Mouse (Mus musculus): ENCODE data around the gene Nop2. TPM values are rescaled to one million over a fixed set of nuclear protein-coding genes. Genes with fewer than 3 reads are reported as not detected.

Gene Nop2
- total RNA-seq, 2 experiments from 2014 or later: 16.3 to 17.7 TPM

DNA sequence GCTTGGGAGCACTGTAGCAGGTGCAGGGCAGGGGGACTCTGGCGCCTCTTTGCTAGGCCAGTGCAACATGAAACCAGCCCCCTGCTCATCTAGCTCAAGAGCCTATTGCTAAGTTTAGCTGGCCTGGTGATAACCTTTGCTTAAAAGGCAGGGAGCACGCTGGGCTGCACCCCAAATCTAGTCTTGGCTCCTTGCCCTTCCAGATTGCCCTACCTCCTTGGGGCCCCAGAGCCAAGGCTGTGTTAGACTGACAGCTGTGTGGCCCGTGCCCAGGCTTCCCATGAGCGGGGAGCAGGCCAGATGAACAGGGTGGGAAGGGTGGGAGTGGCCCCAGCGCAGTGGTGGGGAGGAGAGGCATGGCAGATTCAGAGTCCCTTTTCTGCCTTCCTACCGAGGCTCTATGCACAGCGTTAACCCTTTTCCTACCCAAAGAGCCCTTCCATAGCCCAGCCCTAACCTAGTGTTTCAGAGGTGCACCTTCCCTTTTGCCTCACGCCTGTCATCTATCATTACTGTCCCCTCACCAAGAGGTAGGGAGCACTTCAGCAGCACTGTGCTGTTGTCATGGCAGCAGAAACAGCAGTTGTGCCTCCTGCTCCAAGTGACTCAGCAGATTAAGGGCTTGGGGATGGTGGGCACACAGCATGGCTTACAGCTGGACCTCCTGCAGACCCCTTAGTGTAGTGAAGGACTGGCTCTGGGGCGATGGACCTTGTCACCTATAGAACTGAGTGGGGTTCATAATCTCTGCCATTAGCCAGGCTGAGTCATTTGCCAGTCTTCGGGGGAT lies 35.3 kb downstream of the Nop2 start:
- DNase-seq (ENCODE audit: low spot score): peak; percentile 88

DNA sequence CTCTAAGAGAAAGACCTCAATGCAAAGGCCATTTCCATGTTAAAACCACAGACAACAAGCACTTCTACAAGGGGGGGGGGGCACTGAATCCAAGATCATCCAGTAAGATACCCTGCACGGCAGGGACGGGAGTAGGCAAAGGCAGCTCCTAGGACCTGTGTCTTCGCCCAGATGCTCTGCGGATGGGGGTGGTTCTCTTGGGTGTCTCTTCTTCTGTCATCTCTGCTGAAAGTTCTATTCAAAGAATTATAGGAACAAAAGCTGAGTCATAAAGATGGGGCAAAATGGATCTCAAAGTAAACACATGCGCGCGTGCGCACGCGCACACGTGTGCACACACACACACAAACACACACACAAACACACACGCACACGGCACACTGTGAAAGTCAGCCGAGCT lies 36.4 kb downstream of the Nop2 start:
- DNase-seq (ENCODE audit: low spot score): no peak

DNA sequence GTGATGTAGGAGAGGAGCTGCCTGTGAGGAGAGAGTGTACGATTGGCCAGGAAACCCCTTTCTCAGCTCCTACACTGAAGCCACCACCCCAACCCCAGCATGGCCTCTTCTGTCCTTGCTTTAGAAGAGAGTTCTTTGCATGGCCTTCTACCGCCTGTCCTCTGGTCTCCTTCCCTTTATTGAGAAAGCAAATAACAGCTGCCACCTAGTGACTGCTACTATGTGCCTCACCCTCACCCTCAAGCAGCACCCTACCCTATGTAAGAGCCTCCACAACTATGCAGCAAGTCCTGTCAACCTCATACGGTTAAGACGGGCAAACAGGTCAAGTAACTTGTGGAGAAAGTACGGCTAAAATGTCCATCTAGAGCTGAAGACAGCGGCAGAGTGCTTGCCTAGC lies 38.5 kb downstream of the Nop2 start:
- DNase-seq (ENCODE audit: low spot score): no peak

DNA sequence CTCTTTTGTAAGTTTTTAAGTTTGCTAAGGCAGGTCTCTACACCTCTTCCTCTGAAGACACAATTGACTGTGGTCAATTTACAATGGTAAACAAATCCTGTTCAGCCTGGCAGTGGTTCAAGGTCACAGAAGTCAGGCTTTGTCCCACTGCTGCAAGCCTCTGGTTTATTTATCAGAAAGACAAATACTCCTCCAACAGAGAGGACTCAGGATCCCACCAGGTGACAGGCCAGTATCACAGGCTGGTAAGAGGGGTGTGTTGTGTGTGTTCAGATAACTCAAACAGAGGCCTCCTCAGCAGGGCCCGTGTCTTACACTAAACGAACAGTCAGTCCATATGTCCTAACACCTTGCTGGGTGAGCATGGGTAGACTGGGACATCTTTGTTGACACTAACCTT lies 40.8 kb downstream of the Nop2 start:
- no peak for DNase-seq (ENCODE audit: low spot score)

DNA sequence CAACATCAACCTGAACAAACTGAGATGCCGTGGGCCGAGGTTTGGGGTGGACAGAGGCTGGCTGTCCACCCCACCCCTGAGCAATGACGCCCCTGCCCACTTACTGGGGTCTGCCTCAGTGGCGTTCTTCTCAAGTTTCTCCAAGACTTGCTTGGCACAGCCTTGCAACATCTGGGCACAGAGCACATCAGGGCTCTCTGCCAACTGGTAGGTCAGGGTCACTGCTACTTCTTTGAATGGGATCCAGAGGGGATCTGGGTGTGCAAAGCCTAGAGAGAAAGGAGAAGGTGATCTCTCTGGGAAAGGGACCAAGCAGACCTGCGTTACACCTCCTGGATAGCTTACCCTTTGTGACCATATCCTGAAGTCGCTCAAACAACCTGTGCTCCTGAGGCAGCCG lies 41.5 kb downstream of the Nop2 start:
- no peak for DNase-seq (ENCODE audit: low spot score)

DNA sequence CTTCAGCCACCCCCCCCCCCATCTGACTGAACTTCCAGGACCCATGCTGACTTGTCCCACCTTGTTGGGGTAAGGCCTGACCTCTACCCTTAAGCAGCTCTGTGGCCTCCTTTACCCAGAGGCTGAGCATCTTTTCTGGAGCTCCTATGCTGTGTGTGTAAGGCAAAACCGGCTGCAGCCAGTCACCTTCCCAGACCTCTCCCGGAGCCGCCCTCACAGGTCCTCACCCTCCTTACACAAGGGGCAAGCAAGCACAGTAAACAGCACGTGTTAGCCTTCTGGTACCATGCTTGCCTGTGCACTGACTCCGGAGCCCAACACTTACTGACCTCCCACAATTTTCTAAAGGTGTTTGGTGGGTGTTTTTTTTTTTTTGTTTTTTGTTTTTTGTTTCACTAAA lies 43.8 kb downstream of the Nop2 start:
- no peak for DNase-seq (ENCODE audit: low spot score)

DNA sequence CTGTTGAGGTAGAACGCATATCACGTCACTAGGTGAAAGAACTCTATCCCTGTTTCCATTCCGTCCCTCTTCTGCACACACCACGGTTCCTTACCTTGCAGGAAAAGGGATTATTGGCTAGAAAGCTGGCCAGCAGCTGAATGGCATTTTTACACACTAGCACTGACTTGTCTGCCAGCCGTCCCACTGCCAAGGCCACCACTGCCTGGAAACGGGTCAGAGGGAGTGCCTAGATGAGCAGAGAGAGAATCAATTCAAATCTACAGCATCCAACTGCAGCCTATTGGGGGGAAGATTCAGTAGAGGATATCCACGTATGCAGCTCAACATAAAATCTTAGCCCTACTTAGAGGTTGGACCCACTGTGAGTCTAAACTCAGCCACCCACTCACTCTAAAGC lies 47.9 kb downstream of the Nop2 start:
- no peak for DNase-seq (ENCODE audit: low spot score)

DNA sequence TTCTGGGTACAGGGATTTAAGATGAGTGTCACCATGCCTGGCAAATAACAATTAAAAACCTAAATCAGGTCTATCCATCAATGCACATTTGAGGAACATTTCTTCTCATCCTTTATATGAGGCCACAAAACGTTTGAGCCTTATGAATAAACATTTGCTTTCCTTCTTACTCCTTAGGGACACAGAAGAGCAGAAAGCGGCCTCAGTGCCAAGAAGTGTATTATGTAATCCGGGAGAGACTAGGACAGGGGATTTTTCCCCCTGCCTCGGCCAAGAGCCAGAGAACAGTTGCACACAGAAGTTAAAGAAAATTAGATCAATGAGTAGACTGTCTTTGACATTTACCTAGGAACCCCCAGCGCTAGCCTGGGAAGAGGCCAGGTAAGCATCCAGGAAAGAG lies 50.4 kb downstream of the Nop2 start:
- DNase-seq (ENCODE audit: low spot score): no peak

DNA sequence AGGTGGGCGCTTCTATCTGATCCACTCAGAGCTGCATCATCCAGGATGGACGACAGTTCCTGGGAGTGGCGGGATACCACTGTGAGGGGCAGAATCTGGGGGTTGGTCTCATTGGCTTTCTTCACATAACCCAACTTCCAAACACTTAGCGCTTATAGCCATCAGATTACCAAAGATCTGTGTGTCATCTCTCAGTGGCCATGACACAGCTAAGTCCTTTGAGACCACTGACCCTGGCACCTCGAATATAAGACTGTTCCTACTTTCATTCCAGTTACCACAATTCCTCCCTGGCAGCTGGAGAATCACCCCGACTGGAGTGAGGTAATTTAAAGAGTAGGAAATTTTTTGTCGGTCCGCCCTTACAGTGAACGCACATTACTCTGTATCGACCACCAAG lies 54.5 kb downstream of the Nop2 start:
- DNase-seq (ENCODE audit: low spot score): no peak

DNA sequence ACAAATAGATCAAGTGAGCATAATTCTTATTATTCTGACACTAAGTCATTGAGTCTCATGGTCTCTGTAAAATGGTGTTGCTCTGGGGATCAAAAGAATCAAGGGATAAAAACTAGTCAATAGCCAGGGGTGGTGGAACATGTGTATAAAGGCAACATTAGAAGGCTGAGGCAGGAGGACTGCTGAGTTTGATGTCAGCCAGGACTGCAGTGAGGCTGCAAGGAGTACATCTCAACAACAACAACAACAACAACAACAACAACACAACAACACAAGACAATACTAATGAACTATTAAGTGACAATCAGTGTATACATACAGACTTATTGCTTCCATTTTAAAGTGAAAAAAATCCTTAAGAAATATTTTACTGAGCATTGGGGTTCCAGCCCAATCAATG lies 59.1 kb downstream of the Nop2 start:
- DNase-seq (ENCODE audit: low spot score): no peak

DNA sequence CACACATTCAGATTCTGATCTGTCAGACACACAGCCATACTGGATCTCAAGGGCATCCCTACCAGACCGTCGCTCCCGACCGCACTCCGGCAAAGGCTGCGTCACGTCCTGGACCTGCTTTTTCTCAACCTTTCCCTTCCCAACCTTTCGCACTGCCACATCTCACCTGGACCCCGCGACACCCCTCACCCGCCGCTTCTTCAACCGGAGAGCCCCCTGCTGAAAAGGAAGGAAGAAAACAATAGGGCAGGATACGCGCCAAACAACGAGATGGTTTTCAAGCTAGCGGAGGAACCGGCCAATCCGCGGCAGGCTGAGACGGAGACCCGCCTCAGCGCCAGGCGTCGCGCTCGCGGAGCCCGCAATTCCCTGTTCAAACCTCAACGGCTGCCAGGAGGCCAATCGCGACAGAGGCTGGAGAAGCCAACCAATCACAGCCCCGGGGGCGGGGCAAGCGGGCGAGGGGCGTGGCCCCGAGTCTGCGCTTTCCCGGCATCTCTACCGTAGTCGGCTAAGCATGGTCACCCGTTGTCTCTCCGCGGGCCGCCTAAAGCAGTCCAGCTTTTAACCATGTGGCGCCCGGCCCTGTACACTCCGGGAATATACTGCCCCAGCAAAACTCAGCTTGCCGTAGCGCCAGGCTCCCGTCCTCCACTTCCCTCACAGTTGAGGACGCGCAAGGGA lies 59.8 kb downstream of the Nop2 start, which contains the start of the genes Ncapd2 and Mrpl51:
Gene Ncapd2, minus strand, starts transcription at position 370 of the 684 bp plus-strand sequence.
Gene Mrpl51, plus strand, starts transcription at position 470 of the 684 bp plus-strand sequence.
- peak; percentile 97 for DNase-seq (ENCODE audit: low spot score)

DNA sequence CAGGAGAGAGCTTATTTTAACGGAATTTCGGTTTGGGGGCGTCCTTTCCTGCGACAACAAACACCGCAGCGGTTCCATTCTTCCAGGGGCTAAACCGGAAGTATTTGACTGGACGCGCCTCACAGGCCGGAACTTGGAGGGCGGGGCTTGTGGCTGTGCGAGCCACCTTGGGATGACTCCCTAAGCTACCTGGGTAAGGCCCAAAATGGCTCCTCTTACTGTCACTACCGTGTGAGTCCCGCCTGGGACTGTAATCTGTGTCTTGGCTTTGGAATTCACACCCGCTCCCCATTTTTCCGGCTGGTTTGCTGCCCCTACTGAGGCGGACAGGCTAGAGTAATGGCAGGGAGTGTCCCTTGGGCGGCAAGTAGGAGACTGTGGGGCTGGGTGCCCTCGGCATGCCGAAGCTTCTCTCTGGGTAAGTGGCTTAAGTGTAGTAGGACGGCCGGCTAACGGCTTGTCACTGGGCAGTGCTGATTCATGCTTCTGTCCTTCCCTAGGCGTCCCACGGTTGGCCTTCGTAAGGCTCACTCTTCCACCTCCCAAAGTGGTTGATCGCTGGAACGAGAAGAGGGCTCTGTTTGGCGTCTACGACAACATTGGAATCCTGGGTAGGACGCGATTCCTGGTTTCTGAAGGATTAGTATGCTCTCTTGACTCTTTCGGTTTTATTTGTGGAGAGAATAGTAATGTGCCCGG lies 60.5 kb downstream of the Nop2 start:
- DNase-seq (ENCODE audit: low spot score): peak; percentile 92

DNA sequence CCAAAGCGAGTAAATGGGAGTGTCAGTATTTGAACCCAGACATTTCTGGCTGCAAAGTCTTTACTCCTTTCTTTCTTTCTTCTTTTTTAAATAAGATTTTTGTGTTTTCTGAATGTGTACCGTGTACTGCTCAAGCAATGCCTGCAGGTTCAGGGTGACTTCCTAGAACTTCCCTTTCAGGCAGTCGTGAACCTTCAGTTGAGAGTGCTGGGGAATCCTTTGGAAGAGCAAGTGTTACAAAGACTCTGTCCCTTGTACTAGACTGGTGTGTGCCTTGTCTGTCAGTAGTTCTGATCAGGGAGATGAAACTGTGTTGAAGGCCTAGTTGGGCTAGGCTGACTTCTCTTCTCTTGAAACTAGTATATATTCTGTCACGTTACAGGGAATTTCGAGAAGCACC lies 61.1 kb downstream of the Nop2 start:
- DNase-seq (ENCODE audit: low spot score): no peak

DNA sequence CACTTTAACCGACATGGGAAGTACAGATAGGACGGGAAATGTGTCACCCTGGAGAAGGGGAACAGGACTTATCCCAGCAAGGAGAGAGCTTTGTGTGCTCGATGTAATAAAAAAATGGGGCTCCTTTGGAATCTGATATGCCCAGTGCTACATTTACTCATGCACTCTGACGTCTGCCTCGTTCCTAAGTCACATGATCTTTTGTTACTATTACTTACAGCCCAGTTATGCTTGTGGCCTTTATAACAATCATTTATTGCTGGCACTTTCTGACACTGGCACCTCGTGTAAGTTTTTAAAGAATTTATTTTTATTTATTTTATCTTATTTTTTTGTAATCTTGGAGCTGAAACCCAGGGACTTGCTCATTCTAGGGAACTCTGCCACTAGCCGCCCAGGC lies 61.7 kb downstream of the Nop2 start:
- no peak for DNase-seq (ENCODE audit: low spot score)

Small RNAs within 50 kb of the gene (microRNA-seq; reads per million reads assigned to microRNA genes)
- not detected for gene Mir7045

Other genes with a start within 250 kb of the Nop2 start
- gene Cd4, start 243.7 kb upstream of the Nop2 start, total RNA-seq (2021): under 1 TPM; 0.38 to 0.41 TPM
- gene Lag3, start 220.2 kb upstream of the Nop2 start, total RNA-seq (2021): under 1 TPM in 1 of 2 experiments, not detected in 1; 0.12 TPM
- 100 to 1,000 TPM in 1 of 2 experiments, 10 to 100 TPM in 1; 64.3 to 105 TPM for gene Ptms, start 211.8 kb upstream of the Nop2 start, total RNA-seq (2021)
- gene Mlf2, start 200.5 kb upstream of the Nop2 start, total RNA-seq (2021): 100 to 1,000 TPM; 196 to 205 TPM
- 100 to 1,000 TPM; 109 to 121 TPM for gene Cops7a, start 166.4 kb upstream of the Nop2 start, total RNA-seq (2021)
- under 1 TPM; 0.75 to 0.93 TPM for gene Pianp, start 135.2 kb upstream of the Nop2 start, total RNA-seq (2021)
- gene Zfp384, start 122.8 kb upstream of the Nop2 start, total RNA-seq (2021): 10 to 100 TPM; 22.4 to 24.0 TPM
- 10 to 100 TPM; 22.0 to 23.2 TPM for gene Ing4, start 92.1 kb upstream of the Nop2 start, total RNA-seq (2021)
- gene Acrbp, start 82.2 kb upstream of the Nop2 start, total RNA-seq (2021): 1 to 10 TPM; 2.0 to 2.4 TPM
- not detected for gene Lpar5, start 64.0 kb upstream of the Nop2 start, total RNA-seq (2021)
- gene Chd4, start 35.9 kb upstream of the Nop2 start, total RNA-seq (2021): 10 to 100 TPM; 64.1 to 70.6 TPM
- 1 to 10 TPM; 5.8 to 6.3 TPM for gene Iffo1, start 13.3 kb downstream of the Nop2 start, total RNA-seq (2021)
- gene Gapdh, start 34.6 kb downstream of the Nop2 start, total RNA-seq (2021): over 10,000 TPM in 1 of 2 experiments, 1,000 to 10,000 TPM in 1; 8,476 to 11,435 TPM
- gene Ncapd2, start 59.8 kb downstream of the Nop2 start, total RNA-seq (2021): 1 to 10 TPM; 6.5 to 8.2 TPM
- 100 to 1,000 TPM; 212 to 229 TPM for gene Mrpl51, start 59.9 kb downstream of the Nop2 start, total RNA-seq (2021)
- 10 to 100 TPM; 13.1 to 14.9 TPM for gene Vamp1, start 83.6 kb downstream of the Nop2 start, total RNA-seq (2021)
- 1 to 10 TPM; 1.9 to 3.0 TPM for gene Tapbpl, start 100.0 kb downstream of the Nop2 start, total RNA-seq (2021)
- under 1 TPM; 0.19 to 0.68 TPM for gene Cd27, start 105.1 kb downstream of the Nop2 start, total RNA-seq (2021)
- not detected for gene Tuba3a, start 154.1 kb downstream of the Nop2 start, total RNA-seq (2021)
- gene Ltbr, start 182.0 kb downstream of the Nop2 start, total RNA-seq (2021): 10 to 100 TPM; 15.3 to 17.7 TPM
- under 1 TPM; 0.19 to 0.25 TPM for gene Scnn1a, start 188.8 kb downstream of the Nop2 start, total RNA-seq (2021)
- 10 to 100 TPM; 16.6 to 24.9 TPM for gene Tnfrsf1a, start 217.5 kb downstream of the Nop2 start, total RNA-seq (2021)
- not detected for gene Plekhg6, start 248.9 kb downstream of the Nop2 start, total RNA-seq (2021)